In genomic region chr5:140735297-140735696, GRCm38 (mm10) we compare ENCODE assay signal across 9 mouse cellular contexts. TPM values are rescaled to one million over a fixed set of nuclear protein-coding genes. Genes with fewer than 3 reads are reported as not detected.
DNase-seq lines count a peak whose midpoint lies in the region; ATAC-seq and TF ChIP-seq lines count a peak whose summit lies in the region.
"Had no signal": no experiment of that assay in that cellular context is flagged by ENCODE, and none has a peak within 500 bp of the region (broad histone marks: within the 10 kb centered on the region; RNA-seq: fewer than 3 reads in every experiment).

No protein-coding gene starts in this region.

- no peak for DNase-seq in testis, postnatal 14 days (ENCODE audit: low spot score)
- no peak for DNase-seq in yolk sac, embryonic 10.5 days (ENCODE audit: low spot score)
- no peak for DNase-seq in urinary bladder, postnatal 4 days (ENCODE audit: low spot score in 2 of 2)

- H3K27ac ChIP-seq in testis, adult 2 months (ENCODE audit: control insufficient read depth, insufficient read depth, low read depth, low read length), result no peak overlapping the region
- no peak overlapping the region for H3K27ac ChIP-seq in embryonic facial prominence, embryonic 13.5 days
- no peak overlapping the region for H3K27ac ChIP-seq in hindbrain, embryonic 16.5 days (ENCODE audit: low read depth, low read length)
- H3K27ac ChIP-seq in lung, embryonic 15.5 days, result no peak overlapping the region
- H3K27ac ChIP-seq in neural tube, embryonic 13.5 days (replicated peaks), result no peak overlapping the region

- no peak for TF ChIP-seq POLR2A in testis, adult 2 months (IDR thresholded peaks at IDR 0.05; ENCODE audit: control insufficient read depth, low read depth, low read length)

- no peak for ATAC-seq in embryonic facial prominence, embryonic 13.5 days (ENCODE audit: insufficient number of reproducible peaks, insufficient read depth, low FRiP score, low TSS enrichment, low read depth)
- ATAC-seq in hindbrain, embryonic 16.5 days, result 0 out of 2 replicates have a peak, but pooled peaks have one; percentile 18
- peak; percentile 24; the same call in 1 of the 2 replicates for ATAC-seq in lung, embryonic 15.5 days (ENCODE audit: borderline replicate concordance, extremely low read depth, low FRiP score, low TSS enrichment)
- ATAC-seq in neural tube, embryonic 13.5 days (ENCODE audit: low read depth), result peak; percentile 36; the same call in 1 of the 2 replicates

- under 1% methylated on average over 22 of the region's 22 CpGs for WGBS in embryonic facial prominence, embryonic 13.5 days
- WGBS in hindbrain, embryonic 16.5 days, result 1% methylated on average over 22 of the region's 22 CpGs
- WGBS in lung, embryonic 15.5 days, result 2% methylated on average over 18 of the region's 22 CpGs
- 1% methylated on average over 19 of the region's 22 CpGs for WGBS in neural tube, embryonic 13.5 days

- H3K9me3 ChIP-seq in embryonic facial prominence, embryonic 13.5 days, result no peaks in the 10 kb centered on the region
- no peaks in the 10 kb centered on the region for H3K9me3 ChIP-seq in hindbrain, embryonic 16.5 days (ENCODE audit: control insufficient read depth, low read length)
- no peaks in the 10 kb centered on the region for H3K9me3 ChIP-seq in lung, embryonic 15.5 days
- peaks cover 6% of the 10 kb centered on the region; the same call in 1 of the 2 replicates for H3K9me3 ChIP-seq in neural tube, embryonic 13.5 days

- peak overlapping the region; percentile 74 for H3K4me2 ChIP-seq in embryonic facial prominence, embryonic 13.5 days
- H3K4me2 ChIP-seq in hindbrain, embryonic 16.5 days (ENCODE audit: low read length), result peak overlapping the region; percentile 75
- H3K4me2 ChIP-seq in lung, embryonic 15.5 days, result peak overlapping the region; percentile 65
- peak overlapping the region; percentile 58 for H3K4me2 ChIP-seq in neural tube, embryonic 13.5 days

- no peaks in the 10 kb centered on the region for H3K36me3 ChIP-seq in testis, adult 2 months (ENCODE audit: control insufficient read depth, insufficient read depth, low read length)
- no peaks in the 10 kb centered on the region for H3K36me3 ChIP-seq in embryonic facial prominence, embryonic 13.5 days
- no peaks in the 10 kb centered on the region for H3K36me3 ChIP-seq in hindbrain, embryonic 16.5 days (ENCODE audit: control insufficient read depth, insufficient read depth, low read length)
- H3K36me3 ChIP-seq in lung, embryonic 15.5 days, result no peaks in the 10 kb centered on the region
- no peaks in the 10 kb centered on the region for H3K36me3 ChIP-seq in neural tube, embryonic 13.5 days

- H3K4me1 ChIP-seq in testis, adult 2 months (ENCODE audit: control insufficient read depth, insufficient read depth, low read length), result peaks cover 20% of the 10 kb centered on the region
- H3K4me1 ChIP-seq in embryonic facial prominence, embryonic 13.5 days, result peaks cover 14% of the 10 kb centered on the region
- peaks cover 8% of the 10 kb centered on the region for H3K4me1 ChIP-seq in hindbrain, embryonic 16.5 days (ENCODE audit: control insufficient read depth, insufficient read depth, low read depth, low read length)
- H3K4me1 ChIP-seq in lung, embryonic 15.5 days, result peaks cover 6% of the 10 kb centered on the region
- H3K4me1 ChIP-seq in neural tube, embryonic 13.5 days (replicated peaks), result peaks cover 11% of the 10 kb centered on the region

- H3K9ac ChIP-seq in embryonic facial prominence, embryonic 13.5 days, result peak overlapping the region; percentile 61
- peak overlapping the region; percentile 54 for H3K9ac ChIP-seq in hindbrain, embryonic 16.5 days (ENCODE audit: low read depth, low read length)
- peak overlapping the region; percentile 11; the same call in 1 of the 2 replicates for H3K9ac ChIP-seq in lung, embryonic 15.5 days
- peak overlapping the region; percentile 58; the same call in 1 of the 2 replicates for H3K9ac ChIP-seq in neural tube, embryonic 13.5 days

- H3K4me3 ChIP-seq in testis, adult 2 months (ENCODE audit: control insufficient read depth, low read depth, low read length), result peak overlapping the region; percentile 46
- H3K4me3 ChIP-seq in embryonic facial prominence, embryonic 13.5 days, result peak overlapping the region; percentile 40
- H3K4me3 ChIP-seq in hindbrain, embryonic 16.5 days (ENCODE audit: low read length), result peak overlapping the region; percentile 39
- peak overlapping the region; percentile 29 for H3K4me3 ChIP-seq in lung, embryonic 15.5 days
- H3K4me3 ChIP-seq in neural tube, embryonic 13.5 days, result peak overlapping the region; percentile 26
- H3K4me3 ChIP-seq: erythroblast, embryonic 14.5 days had no signal

- H3K27me3 ChIP-seq in testis, adult 2 months (ENCODE audit: control insufficient read depth, insufficient read depth, low read length), result no peaks in the 10 kb centered on the region
- peaks cover 34% of the 10 kb centered on the region for H3K27me3 ChIP-seq in embryonic facial prominence, embryonic 13.5 days
- peaks cover 12% of the 10 kb centered on the region; the same call in 1 of the 2 replicates for H3K27me3 ChIP-seq in hindbrain, embryonic 16.5 days (replicated peaks; ENCODE audit: control insufficient read depth, insufficient read depth, low read length)
- H3K27me3 ChIP-seq in lung, embryonic 15.5 days, result peaks cover 27% of the 10 kb centered on the region
- peaks cover 40% of the 10 kb centered on the region for H3K27me3 ChIP-seq in neural tube, embryonic 13.5 days

- no peak for TF ChIP-seq CTCF in testis, adult 2 months (IDR thresholded peaks at IDR 0.05; ENCODE audit: control insufficient read depth, insufficient read depth, insufficient replicate concordance, low read depth, low read length)

RNA-seq across cellular contexts. Expression of gene Amz1, which starts 11.4 kb away (rescaled TPM):
- polyA plus RNA-seq in testis, adult 2 months (2012; rRNA removed), result 0.14 and 0.28 TPM in 2 replicates
- 0.63 and 0.83 TPM in 2 replicates for polyA plus RNA-seq in embryonic facial prominence, embryonic 13.5 days (2015; fragmentation: Nextera tagmentation; extraction: Ambion mirVana)
- 6.3 and 6.6 TPM in 2 replicates for polyA plus RNA-seq in hindbrain, embryonic 16.5 days (2015; fragmentation: Nextera tagmentation; extraction: Ambion mirVana)
- polyA plus RNA-seq in lung, embryonic 15.5 days (2015; fragmentation: Nextera tagmentation; extraction: Ambion mirVana), result 1.2 and 1.3 TPM in 2 replicates
- 1.6 and 2.1 TPM in 2 replicates for polyA plus RNA-seq in neural tube, embryonic 13.5 days (2015; fragmentation: Nextera tagmentation; extraction: Ambion mirVana)
- polyA plus RNA-seq: erythroblast, embryonic 14.5 days had no signal

RNA-seq across cellular contexts. Expression of gene Brat1, which starts 30.5 kb away (rescaled TPM):
- 22.5 and 23.3 TPM in 2 replicates for polyA plus RNA-seq in testis, adult 2 months (2012; rRNA removed)
- 21.7 and 22.0 TPM in 2 replicates for polyA plus RNA-seq in embryonic facial prominence, embryonic 13.5 days (2015; fragmentation: Nextera tagmentation; extraction: Ambion mirVana)
- 24.3 and 27.4 TPM in 2 replicates for polyA plus RNA-seq in hindbrain, embryonic 16.5 days (2015; fragmentation: Nextera tagmentation; extraction: Ambion mirVana)
- polyA plus RNA-seq in lung, embryonic 15.5 days (2015; fragmentation: Nextera tagmentation; extraction: Ambion mirVana), result 22.6 and 24.2 TPM in 2 replicates
- 23.5 and 25.8 TPM in 2 replicates for polyA plus RNA-seq in neural tube, embryonic 13.5 days (2015; fragmentation: Nextera tagmentation; extraction: Ambion mirVana)

RNA-seq across cellular contexts. Expression of gene Iqce, which starts 33.1 kb away (rescaled TPM):
- 126 and 134 TPM in 2 replicates for polyA plus RNA-seq in testis, adult 2 months (2012; rRNA removed)
- polyA plus RNA-seq in embryonic facial prominence, embryonic 13.5 days (2015; fragmentation: Nextera tagmentation; extraction: Ambion mirVana), result 25.3 and 27.9 TPM in 2 replicates
- 27.9 and 28.6 TPM in 2 replicates for polyA plus RNA-seq in hindbrain, embryonic 16.5 days (2015; fragmentation: Nextera tagmentation; extraction: Ambion mirVana)
- 21.9 and 22.3 TPM in 2 replicates for polyA plus RNA-seq in lung, embryonic 15.5 days (2015; fragmentation: Nextera tagmentation; extraction: Ambion mirVana)
- 22.9 and 24.1 TPM in 2 replicates for polyA plus RNA-seq in neural tube, embryonic 13.5 days (2015; fragmentation: Nextera tagmentation; extraction: Ambion mirVana)

Comparison
In these comparisons a context has a peak if more than half of its experiments do, and no peak if none do; other contexts are left out.
1. H3K9ac ChIP-seq: peak in every context shown above with its lines; median percentile 61 in embryonic facial prominence, embryonic 13.5 days; 58 in neural tube, embryonic 13.5 days; 54 in hindbrain, embryonic 16.5 days; 11 in lung, embryonic 15.5 days.